Mouse (Mus musculus) MEL (cell line): ENCODE measurements at regions not wholly inside any gene's neighbourhood (a gene's known extent, or its start where the extent isn't known, plus 50 kb on each side); places are given as distances from the start of the nearest gene placed in this dataset.

Source experiments
- DNase-seq: peaks from one replicate; pipeline ENCODE4 v3.0.0; 2011; ENCODE audit warnings: low read depth, low spot score
- H3K27ac ChIP-seq: 2 replicates; pipeline ENCODE4 v1.5.1; 2012; ENCODE audit warnings: low read depth, mild to moderate bottlenecking, control low read depth, low read length, moderate library complexity; ENCODE audit not compliant: control insufficient read depth
- H3K27me3 ChIP-seq, 2 experiments: fragments of 150-350 bp in 1 of 2; sonication (generic) in 1 of 2; 2 replicates each; pipeline ENCODE4 v1.6.1; 2012; ENCODE audit warnings: low read length in 2 of 2, mild to moderate bottlenecking in 2 of 2, improper control_type of control experiment in 1 of 2, moderate library complexity in 1 of 2; ENCODE audit not compliant: insufficient read depth in 2 of 2, control insufficient read depth in 1 of 2
- H3K36me3 ChIP-seq, 2 experiments: 2 replicates each; pipeline ENCODE4 v1.6.1; 2012 to 2014; ENCODE audit warnings: low read length in 2 of 2, improper control_type of control experiment in 1 of 2, inconsistent platforms in 1 of 2, mild to moderate bottlenecking in 1 of 2; ENCODE audit not compliant: insufficient read depth in 2 of 2, control insufficient read depth in 1 of 2
- H3K4me1 ChIP-seq, 2 experiments: fragments of 150-350 bp in 1 of 2; sonication (generic) in 1 of 2; 2 replicates each; pipeline ENCODE4 v1.6.1; 2012; ENCODE audit warnings: low read length in 2 of 2, improper control_type of control experiment in 1 of 2, mild to moderate bottlenecking in 1 of 2; ENCODE audit not compliant: insufficient read depth in 2 of 2, control insufficient read depth in 1 of 2
- H3K4me3 ChIP-seq, 2 experiments: fragments of 150-350 bp in 1 of 2; sonication (generic) in 1 of 2; 2 replicates each; pipeline ENCODE4 v1.5.1; 2012; ENCODE audit warnings: low read depth in 2 of 2, low read length in 2 of 2, mild to moderate bottlenecking in 2 of 2, moderate library complexity in 2 of 2, control low read depth in 1 of 2, improper control_type of control experiment in 1 of 2; ENCODE audit not compliant: control insufficient read depth in 1 of 2, insufficient read depth in 1 of 2
- H3K79me2 ChIP-seq: 2 replicates; pipeline ENCODE4 v1.6.1; 2012; ENCODE audit warnings: mild to moderate bottlenecking, low read length, moderate library complexity; ENCODE audit not compliant: control insufficient read depth, poor library complexity, insufficient read depth
- H3K9ac ChIP-seq: 2 replicates; pipeline ENCODE4 v1.6.1; 2012; ENCODE audit warnings: low read depth, mild to moderate bottlenecking, control low read depth, low read length, moderate library complexity; ENCODE audit not compliant: control insufficient read depth, poor library complexity, severe bottlenecking
- H3K9me3 ChIP-seq: fragments of 150-350 bp; sonication (generic); replicated peaks from 2 replicates; pipeline ENCODE4 v1.6.1; 2012; ENCODE audit warnings: mild to moderate bottlenecking, low read length, improper control_type of control experiment, moderate library complexity; ENCODE audit not compliant: insufficient read depth
- BHLHE40 ChIP-seq: IDR thresholded peaks from 2 replicates; pipeline ENCODE4 v1.6.1; 2012; ENCODE audit warnings: low read depth, mild to moderate bottlenecking, inconsistent platforms, low read length, improper control_type of control experiment, borderline replicate concordance
- CHD1 ChIP-seq: IDR thresholded peaks from 2 replicates; pipeline ENCODE4 v1.6.1; 2012; ENCODE audit warnings: low read depth, mild to moderate bottlenecking, inconsistent platforms, low read length, improper control_type of control experiment
- E2F4 ChIP-seq: IDR thresholded peaks from 2 replicates; pipeline ENCODE4 v1.6.1; 2011; ENCODE audit warnings: low read depth, low read length, improper control_type of control experiment, borderline replicate concordance
- ELF1 ChIP-seq: IDR thresholded peaks from 2 replicates; pipeline ENCODE4 v1.6.1; 2014; ENCODE audit warnings: low read depth, mild to moderate bottlenecking, inconsistent platforms, low read length, improper control_type of control experiment, moderate library complexity
- KAT2A ChIP-seq: conservative IDR thresholded peaks from 2 replicates; pipeline ENCODE4 v1.6.1; 2012; ENCODE audit warnings: low read depth, low read length, improper control_type of control experiment, inconsistent platforms
- MAFK ChIP-seq: IDR thresholded peaks from 2 replicates; pipeline ENCODE4 v1.6.1; 2011; ENCODE audit warnings: low read depth, mild to moderate bottlenecking, low read length, improper control_type of control experiment, borderline replicate concordance
- MAX ChIP-seq: IDR thresholded peaks from 2 replicates; pipeline ENCODE4 v1.6.1; 2011; ENCODE audit warnings: low read length, improper control_type of control experiment
- MXI1 ChIP-seq: IDR thresholded peaks from 2 replicates; pipeline ENCODE4 v1.6.1; 2011; ENCODE audit warnings: mild to moderate bottlenecking, low read depth, low read length, improper control_type of control experiment
- MYB ChIP-seq: IDR thresholded peaks from 2 replicates; pipeline ENCODE4 v1.6.1; 2011; ENCODE audit warnings: mild to moderate bottlenecking, low read depth, low read length, improper control_type of control experiment
- MYC ChIP-seq: IDR thresholded peaks from 2 replicates; pipeline ENCODE4 v1.6.1; 2011; ENCODE audit warnings: low read depth, mild to moderate bottlenecking, low read length, improper control_type of control experiment, moderate library complexity
- NRF1 ChIP-seq: IDR thresholded peaks from 2 replicates; pipeline ENCODE4 v1.6.1; 2014; ENCODE audit warnings: low read depth, mild to moderate bottlenecking, inconsistent platforms, low read length, improper control_type of control experiment, moderate library complexity; ENCODE audit not compliant: poor library complexity, insufficient read depth, severe bottlenecking
- RCOR1 ChIP-seq: IDR thresholded peaks from 2 replicates; pipeline ENCODE4 v1.6.1; 2012; ENCODE audit warnings: low read depth, mild to moderate bottlenecking, inconsistent platforms, low read length, improper control_type of control experiment
- SMC3 ChIP-seq: IDR thresholded peaks from 2 replicates; pipeline ENCODE4 v1.6.1; 2011; ENCODE audit warnings: low read depth, low read length, improper control_type of control experiment
- TBP ChIP-seq: IDR thresholded peaks from 2 replicates; pipeline ENCODE4 v1.8.0; 2011; ENCODE audit warnings: low read depth, low read length, improper control_type of control experiment
- TCF12 ChIP-seq: IDR thresholded peaks from 2 replicates; pipeline ENCODE4 v1.6.1; 2014; ENCODE audit warnings: low read depth, mild to moderate bottlenecking, inconsistent platforms, low read length, improper control_type of control experiment, moderate library complexity
- UBTF ChIP-seq: IDR thresholded peaks from 2 replicates; pipeline ENCODE4 v1.6.1; 2012; ENCODE audit warnings: low read depth, mild to moderate bottlenecking, inconsistent platforms, low read length, improper control_type of control experiment, moderate library complexity, borderline replicate concordance; ENCODE audit not compliant: insufficient read depth
- USF2 ChIP-seq, 2 experiments: IDR thresholded peaks; 2 replicates each; pipeline ENCODE4 v1.6.1; 2011 to 2012; ENCODE audit warnings: improper control_type of control experiment in 2 of 2, low read length in 2 of 2, borderline replicate concordance in 1 of 2, inconsistent platforms in 1 of 2, low read depth in 1 of 2, mild to moderate bottlenecking in 1 of 2; ENCODE audit not compliant: insufficient read depth in 1 of 2
- ZMIZ1 ChIP-seq: IDR thresholded peaks from 2 replicates; pipeline ENCODE4 v1.6.1; 2012; ENCODE audit warnings: low read depth, mild to moderate bottlenecking, inconsistent platforms, low read length, improper control_type of control experiment, moderate library complexity

DNA sequence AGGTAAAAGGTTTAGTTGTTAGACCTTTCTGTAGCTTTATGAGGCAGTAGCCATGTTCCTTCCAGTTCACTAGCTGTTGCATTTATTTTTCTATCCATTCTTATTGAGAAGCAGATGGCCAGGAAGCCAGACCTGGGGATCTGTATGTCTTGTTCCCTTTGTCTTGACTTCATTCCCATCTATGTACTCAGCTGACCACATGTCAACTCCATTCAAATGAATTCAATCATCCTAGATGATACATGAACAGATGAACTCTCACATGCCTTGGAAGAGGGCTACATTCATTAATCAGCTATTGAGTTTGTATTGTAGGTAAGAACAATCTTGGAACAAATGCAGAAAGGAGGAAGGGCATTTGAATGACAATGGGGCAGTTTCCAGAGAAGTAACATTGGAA lies 2722.7 kb upstream of the Lrrc6 start:
- H3K4me1 ChIP-seq: no peaks in the 10 kb centered on the region
- no peaks in the 10 kb centered on the region; the same call in 1 of the 2 replicates for H3K9me3 ChIP-seq
- no peak overlapping the region for H3K9ac ChIP-seq
- H3K36me3 ChIP-seq: no peaks in the 10 kb centered on the region
- DNase-seq: peak; percentile 2
- H3K27ac ChIP-seq: no peak overlapping the region
- no peak for TF ChIP-seq ELF1
- no peak for TF ChIP-seq UBTF
- no peak for TF ChIP-seq MAX
- no peak for TF ChIP-seq KAT2A
- TF ChIP-seq TBP: no peak
- TF ChIP-seq MYC: no peak
- no peak for TF ChIP-seq ZMIZ1
- no peak for TF ChIP-seq MAFK
- no peak for TF ChIP-seq USF2 (IDR thresholded peaks at IDR 0.05; ENCODE audit: borderline replicate concordance in 1 of 2, insufficient read depth in 1 of 2, low read depth in 1 of 2, low read length in 2 of 2)
- no peak for TF ChIP-seq CHD1
- TF ChIP-seq E2F4: no peak
- TF ChIP-seq MXI1: no peak
- TF ChIP-seq BHLHE40: no peak
- no peaks in the 10 kb centered on the region for H3K27me3 ChIP-seq
- H3K79me2 ChIP-seq: no peaks in the 10 kb centered on the region
- H3K4me3 ChIP-seq: no peak overlapping the region

- TF ChIP-seq MYB (no peak), BHLHE40 (no peak), TCF12 (no peak), ZMIZ1 (no peak), RCOR1 (no peak), SMC3 (no peak), USF2 (IDR thresholded peaks at IDR 0.05; ENCODE audit: borderline replicate concordance in 1 of 2, insufficient read depth in 1 of 2, low read depth in 1 of 2, low read length in 2 of 2) (no peak), NRF1 (no peak)
- DNase-seq: peak; percentile 4
- H3K4me3 ChIP-seq: no peak overlapping the region
Measured at GRCm38 (mm10) chr15:69222391-69222790, 2721.7 kb upstream of the Lrrc6 start.

More at GRCm38 (mm10) chr15:69222391-69222790, 2721.7 kb upstream of the Lrrc6 start:
- Histone ChIP-seq H3K36me3 (no peaks in the 10 kb centered on the region), H3K27ac (no peak overlapping the region), H3K9me3 (no peaks in the 10 kb centered on the region; the same call in 1 of the 2 replicates), H3K79me2 (no peaks in the 10 kb centered on the region), H3K9ac (no peak overlapping the region), H3K4me1 (no peaks in the 10 kb centered on the region), H3K27me3 (no peaks in the 10 kb centered on the region)
